ENCODE assay signal across 8 mouse cellular contexts in genomic region chr6:51545219-51545859, GRCm38 (mm10). TPM values are rescaled to one million over a fixed set of nuclear protein-coding genes. Genes with fewer than 3 reads are reported as not detected.
DNase-seq lines count a peak whose midpoint lies in the region; ATAC-seq lines count a peak whose summit lies in the region.

No protein-coding gene starts in this region.

- no peak overlapping the region for H3K4me3 ChIP-seq in embryonic facial prominence, embryonic 10.5 days
- no peak overlapping the region for H3K4me3 ChIP-seq in forebrain, embryonic 11.5 days (ENCODE audit: low read depth, low read length)

- peak; percentile 31 for DNase-seq in urinary bladder, postnatal 25 days (ENCODE audit: low spot score)
- DNase-seq in urinary bladder, postnatal 4 days (ENCODE audit: low spot score in 2 of 2): no peak
- no peak for DNase-seq in embryonic facial prominence, embryonic 10.5 days (ENCODE audit: low spot score)
- peak; percentile 13 for DNase-seq in heart, postnatal 4 days
- peak; percentile 29 for DNase-seq in lung, postnatal 14 days
- peak; percentile 16 to 21 for DNase-seq in thymus, postnatal 36 days
- no peak for DNase-seq in cerebellum, postnatal 25 days
- no peak for DNase-seq in forebrain, embryonic 11.5 days (ENCODE audit: low spot score)

- peak overlapping the region; percentile 55; the same call in 1 of the 2 replicates for H3K27ac ChIP-seq in embryonic facial prominence, embryonic 10.5 days (replicated peaks)
- H3K27ac ChIP-seq in forebrain, embryonic 11.5 days (ENCODE audit: low read depth, low read length): no peak overlapping the region

- no peak; the same call in 1 of the 2 replicates for ATAC-seq in forebrain, embryonic 11.5 days (replicated peaks; ENCODE audit: low FRiP score)

- no peak overlapping the region for H3K4me2 ChIP-seq in forebrain, embryonic 11.5 days (ENCODE audit: low read depth, low read length, severe bottlenecking)

- WGBS in embryonic facial prominence, embryonic 10.5 days: 66% methylated on average over 11 of the region's 11 CpGs
- WGBS in forebrain, embryonic 11.5 days: 77% methylated on average over 11 of the region's 11 CpGs

- no peak overlapping the region for H3K9ac ChIP-seq in forebrain, embryonic 11.5 days (ENCODE audit: low read length)

- no peaks in the 10 kb centered on the region for H3K27me3 ChIP-seq in embryonic facial prominence, embryonic 10.5 days (replicated peaks; ENCODE audit: low read depth, poor library complexity, severe bottlenecking)
- no peaks in the 10 kb centered on the region for H3K27me3 ChIP-seq in forebrain, embryonic 11.5 days (ENCODE audit: control insufficient read depth, insufficient read depth, low read length)

- H3K4me1 ChIP-seq in embryonic facial prominence, embryonic 10.5 days: peaks cover 33% of the 10 kb centered on the region
- H3K4me1 ChIP-seq in forebrain, embryonic 11.5 days (replicated peaks; ENCODE audit: control insufficient read depth, insufficient read depth, low read length): peaks cover 8% of the 10 kb centered on the region; the same call in 1 of the 2 replicates

- H3K9me3 ChIP-seq in embryonic facial prominence, embryonic 10.5 days: no peaks in the 10 kb centered on the region
- no peaks in the 10 kb centered on the region for H3K9me3 ChIP-seq in forebrain, embryonic 11.5 days (ENCODE audit: control insufficient read depth, low read length)

- H3K36me3 ChIP-seq in embryonic facial prominence, embryonic 10.5 days (replicated peaks): no peaks in the 10 kb centered on the region
- H3K36me3 ChIP-seq in forebrain, embryonic 11.5 days (ENCODE audit: control insufficient read depth, insufficient read depth, low read length): no peaks in the 10 kb centered on the region

RNA-seq across cellular contexts. Expression of gene Snx10, which starts 21.6 kb away (rescaled TPM):
- polyA plus RNA-seq in embryonic facial prominence, embryonic 10.5 days (2016; fragmentation: Nextera tagmentation; extraction: Ambion mirVana): 22.7 and 24.0 TPM in 2 replicates
- 10 to 100 TPM in 1 of 2 experiments, 1 to 10 TPM in 1; 7.9 to 10.4 TPM for total RNA-seq in heart, postnatal 4 days (2021)
- polyA plus RNA-seq in forebrain, embryonic 11.5 days (2014; fragmentation: Nextera tagmentation; extraction: Ambion mirVana): 40.1 and 41.4 TPM in 2 replicates

Comparison
In these comparisons a context has a peak if more than half of its experiments do, and no peak if none do; other contexts are left out.
1. DNase-seq: peak in urinary bladder, postnatal 25 days (single experiment), heart, postnatal 4 days (single experiment), lung, postnatal 14 days (single experiment) and thymus, postnatal 36 days (2 of 2); none in urinary bladder, postnatal 4 days (0 of 2), embryonic facial prominence, embryonic 10.5 days (single experiment), cerebellum, postnatal 25 days (0 of 2) and forebrain, embryonic 11.5 days (single experiment).